Mouse (Mus musculus) bone marrow macrophage, adult 2 months (primary cell): ENCODE data around the gene Aldh9a1.
"Not testable (repeated sequence)": the region's sequence is repeated elsewhere in the genome, so short reads cannot be mapped to it uniquely, and the experiment has no call there.

Experiments used
- CTCF ChIP-seq: IDR thresholded peaks from 2 replicates; pipeline ENCODE4 v1.5.1; 2012; ENCODE audit warnings: low read depth, mild to moderate bottlenecking, low read length, moderate library complexity
- POLR2A ChIP-seq: IDR thresholded peaks from 2 replicates; pipeline ENCODE4 v1.6.1; 2012; ENCODE audit warnings: mild to moderate bottlenecking, low read depth, low read length, borderline replicate concordance

DNA sequence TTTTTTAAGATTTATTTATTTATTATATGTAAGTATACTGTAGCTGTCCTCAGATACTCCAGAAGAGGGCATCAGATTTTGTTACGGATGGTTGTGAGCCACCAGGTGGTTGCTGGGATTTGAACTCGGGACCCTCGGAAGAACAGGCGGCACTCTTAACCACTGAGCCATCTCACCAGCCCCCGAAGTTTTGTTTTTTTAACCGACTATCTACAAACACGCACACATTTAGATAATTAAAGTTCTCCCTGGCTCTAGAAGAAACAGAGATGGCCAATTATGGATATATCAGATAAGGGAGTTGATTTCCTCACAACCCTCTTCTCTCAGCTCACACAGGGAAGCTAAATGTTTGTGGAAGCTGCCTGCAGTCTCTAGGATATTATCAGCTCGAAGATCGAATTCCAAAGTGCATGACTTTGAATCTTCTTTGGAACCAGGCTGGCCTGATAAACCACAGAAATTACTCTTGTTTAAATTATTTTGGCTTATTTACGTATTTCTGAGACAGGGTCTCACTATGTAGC is 3.7 kb upstream of the Aldh9a1 start:
- TF ChIP-seq POLR2A, CTCF: not testable (repeated sequence)
